Mouse (Mus musculus) 416B (cell line): ENCODE data around the gene Gm9821.
A peak's percentile ranks its signal among the peaks of the same experiment; 100 is the strongest.

Experiments used
- DNase-seq: peaks from one replicate; pipeline ENCODE4 v3.0.0; 2011; ENCODE audit warnings: low read depth

The Gm9821 gene

DNA sequence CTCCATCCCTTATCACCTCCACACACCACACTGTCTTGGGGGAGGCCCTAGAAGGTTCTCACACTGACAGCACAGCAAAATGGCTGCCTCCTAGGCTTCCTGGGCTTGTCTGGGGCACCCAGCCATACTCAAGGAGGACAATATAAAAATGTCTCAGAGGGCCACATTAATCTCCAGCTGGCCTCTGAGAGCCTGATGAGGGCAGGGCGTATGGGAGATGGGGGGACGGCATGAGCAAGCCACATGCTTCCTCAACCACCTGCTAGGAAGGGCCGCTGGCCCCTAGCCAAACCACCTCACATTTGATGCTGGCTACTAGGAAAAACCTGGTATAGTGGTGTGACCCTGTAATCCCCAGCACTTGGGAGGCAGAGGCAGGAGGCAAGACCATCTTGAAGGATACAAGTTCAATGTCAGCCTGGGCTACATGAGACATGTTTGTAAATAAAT lies 3.3 kb downstream of the Gm9821 start:
- DNase-seq, result peak; percentile 92

DNA sequence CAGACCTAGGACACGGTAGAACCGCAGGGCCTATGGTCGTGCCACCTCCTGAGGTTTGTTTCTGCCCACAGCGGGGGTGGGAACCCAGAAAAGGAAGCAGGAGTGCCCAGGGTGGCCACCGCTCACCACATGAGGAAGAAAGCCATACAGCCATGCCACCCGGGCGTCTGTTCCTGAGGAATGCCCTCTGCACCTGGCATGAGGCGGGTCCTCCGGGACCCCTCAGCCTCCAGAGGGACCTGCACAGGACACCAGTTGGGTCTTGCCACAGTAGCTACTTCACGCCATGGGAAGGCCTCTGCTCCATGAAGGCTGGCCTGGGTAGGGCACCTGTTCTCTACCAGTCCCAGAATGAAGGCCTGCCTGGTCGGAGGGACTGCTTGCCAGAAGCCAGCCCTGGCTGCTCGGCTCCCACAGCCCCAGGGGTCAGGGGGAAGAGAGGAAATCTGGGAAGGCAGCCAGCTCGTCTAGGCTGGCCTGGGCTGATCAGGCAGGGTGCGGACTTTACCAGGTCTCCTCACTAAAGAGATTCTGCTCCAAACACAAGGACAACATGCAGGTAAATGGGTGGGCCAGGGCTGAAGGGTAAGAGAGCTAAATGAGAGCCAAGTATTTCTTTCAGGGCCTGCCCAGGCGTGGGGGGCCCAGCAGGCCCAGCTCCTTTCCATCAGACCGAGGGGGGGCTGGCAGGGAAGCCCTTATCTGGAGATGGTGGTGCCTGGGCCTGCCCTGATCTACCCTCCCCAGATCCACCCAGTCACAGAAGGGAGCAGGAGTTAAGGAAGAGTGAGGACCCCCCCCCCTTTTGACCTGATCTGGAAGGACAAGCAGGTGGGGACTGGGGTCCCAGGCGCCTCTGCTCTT lies 4.1 kb downstream of the Gm9821 start:
- peak; percentile 70 for DNase-seq

DNA sequence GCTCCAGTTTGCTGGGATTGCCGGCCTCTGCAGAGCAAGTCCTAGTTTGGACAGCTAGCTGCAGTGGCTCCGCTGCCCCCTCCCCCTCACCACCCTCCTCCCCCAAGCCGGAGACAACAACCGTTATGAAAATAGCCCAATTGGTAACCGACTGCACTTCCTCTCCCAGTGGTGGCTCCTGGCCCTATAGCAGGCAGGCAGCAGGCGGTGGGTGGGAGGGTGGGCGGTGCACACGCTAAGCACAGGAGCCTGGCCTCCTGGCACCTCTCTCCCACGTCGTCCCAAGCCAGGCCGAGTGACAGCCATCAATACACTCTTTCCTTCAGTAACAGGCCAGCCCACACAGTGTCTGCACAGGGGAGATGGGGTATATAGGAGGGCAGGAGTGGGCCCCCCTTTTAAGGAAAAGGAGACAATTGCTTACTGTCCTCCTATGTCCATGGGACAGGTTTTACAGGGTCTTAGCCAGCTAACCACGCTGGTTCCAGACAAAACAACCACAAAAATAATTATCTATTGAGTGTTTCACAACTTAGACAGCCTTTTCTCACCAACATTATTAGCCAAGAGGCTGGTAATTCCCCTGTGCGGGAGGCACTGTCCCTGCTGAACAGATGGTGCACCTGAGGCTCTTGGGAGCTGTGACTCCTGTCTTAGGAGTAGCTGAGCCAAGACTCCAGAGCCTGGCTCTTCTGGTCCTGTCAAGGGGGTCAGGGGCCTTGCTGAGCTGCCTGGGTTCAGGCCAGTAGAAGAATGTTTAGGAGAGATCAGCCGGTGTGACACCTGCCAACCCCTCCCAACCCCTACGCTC lies 5.0 kb downstream of the Gm9821 start:
- DNase-seq, result peak; percentile 92

DNA sequence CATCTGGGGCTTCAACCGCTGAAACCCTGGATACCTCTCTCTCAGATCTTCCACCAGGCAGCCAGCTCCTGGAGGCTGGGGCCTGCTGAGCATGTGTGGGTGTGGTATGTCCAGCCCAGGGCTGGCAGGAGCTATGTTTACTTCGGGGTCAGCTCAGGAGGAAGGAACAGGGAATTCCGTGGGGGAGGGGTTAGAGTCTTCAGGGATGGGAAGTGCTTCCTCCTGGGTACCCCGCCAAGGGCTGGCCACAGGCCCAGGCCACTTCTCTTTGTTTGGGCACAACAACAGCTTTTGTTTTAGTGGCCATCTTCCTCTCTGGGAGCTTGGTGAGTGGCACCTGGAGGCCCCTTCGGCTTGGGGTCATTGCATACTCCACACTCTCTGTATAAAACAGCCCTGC lies 8.3 kb downstream of the Gm9821 start:
- no peak for DNase-seq

DNA sequence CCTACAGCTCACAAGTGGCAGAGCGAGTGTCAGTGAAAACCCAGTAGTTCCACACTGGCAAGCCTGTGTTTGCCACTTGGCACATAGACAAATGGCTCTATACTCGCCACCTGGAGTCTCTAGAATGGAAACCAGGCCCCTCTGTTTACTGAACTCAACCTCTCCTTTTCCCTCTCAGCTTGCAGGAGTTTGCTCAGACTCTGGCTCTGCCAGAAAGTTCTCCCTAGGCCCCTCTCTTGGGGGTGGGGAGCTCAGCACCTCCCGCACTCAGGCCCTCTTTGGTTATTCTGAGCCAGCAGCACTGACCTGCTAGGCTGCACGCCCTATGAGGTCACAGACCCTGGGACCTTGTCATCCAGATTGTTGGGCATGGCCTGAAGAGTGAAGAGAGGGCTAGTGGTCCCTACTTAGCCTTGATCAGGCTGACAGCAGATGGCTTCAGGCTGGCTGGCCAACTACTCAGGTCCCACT lies 9.7 kb downstream of the Gm9821 start:
- DNase-seq, result no peak

DNA sequence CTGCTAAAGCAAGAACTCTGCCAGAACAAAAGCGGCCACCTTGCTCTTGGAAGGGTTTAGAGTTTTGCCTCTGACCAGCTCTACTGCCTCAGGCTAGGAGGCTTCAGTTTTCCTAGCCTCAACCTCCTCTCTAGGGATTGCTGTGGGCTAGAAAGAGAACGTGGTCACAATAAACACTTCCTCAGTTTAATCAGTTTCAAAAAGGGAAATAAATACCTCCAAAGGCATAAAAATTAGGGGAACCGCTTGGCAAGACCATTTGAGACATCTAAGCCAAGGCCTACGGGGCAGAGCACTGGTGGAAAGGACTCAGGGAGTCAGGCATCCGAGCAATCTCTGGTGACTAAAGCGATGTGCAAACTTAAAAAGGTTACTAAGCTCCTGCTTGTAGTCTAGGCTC lies 10.4 kb downstream of the Gm9821 start:
- DNase-seq, result no peak

DNA sequence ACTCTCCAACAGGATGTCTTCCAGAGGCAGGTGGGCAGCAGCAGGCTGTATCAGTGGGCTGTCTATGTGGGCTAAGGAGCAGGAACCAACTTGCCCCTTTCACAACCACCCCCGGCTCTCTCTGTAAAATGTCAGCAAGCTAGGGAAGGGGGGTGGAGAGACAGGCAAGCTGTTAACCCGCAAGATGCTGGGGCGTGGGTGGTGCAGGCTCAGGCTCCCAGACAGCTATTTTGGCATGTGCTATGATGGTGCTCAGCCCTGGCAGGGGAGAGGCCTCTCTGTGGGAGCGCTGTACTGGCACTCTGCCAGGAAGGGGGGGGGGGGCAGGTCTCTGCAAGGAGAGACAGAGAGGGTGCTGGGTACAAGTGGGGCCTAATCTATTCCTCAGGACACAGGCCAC lies 11.6 kb downstream of the Gm9821 start:
- DNase-seq, result peak; percentile 49

DNA sequence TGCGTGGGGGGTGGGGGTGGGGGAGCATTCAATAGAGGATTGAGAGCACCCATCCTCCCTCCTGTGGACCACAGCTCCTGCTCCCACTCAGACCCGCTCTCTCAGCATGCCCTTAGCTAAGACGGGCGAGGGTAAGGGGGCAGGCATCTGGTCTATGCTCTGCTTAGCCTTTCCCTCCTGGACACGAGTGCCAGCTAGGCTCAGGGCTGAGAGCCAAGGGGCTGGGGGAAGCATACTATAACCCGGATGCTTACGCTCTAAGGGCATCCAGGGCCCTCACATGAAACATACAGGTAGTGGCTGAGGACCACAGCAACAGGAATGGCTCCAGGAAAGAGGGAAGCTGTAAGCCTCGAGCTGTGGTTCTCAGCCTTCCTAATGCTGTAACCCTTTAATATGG lies 12.5 kb downstream of the Gm9821 start:
- no peak for DNase-seq

DNA sequence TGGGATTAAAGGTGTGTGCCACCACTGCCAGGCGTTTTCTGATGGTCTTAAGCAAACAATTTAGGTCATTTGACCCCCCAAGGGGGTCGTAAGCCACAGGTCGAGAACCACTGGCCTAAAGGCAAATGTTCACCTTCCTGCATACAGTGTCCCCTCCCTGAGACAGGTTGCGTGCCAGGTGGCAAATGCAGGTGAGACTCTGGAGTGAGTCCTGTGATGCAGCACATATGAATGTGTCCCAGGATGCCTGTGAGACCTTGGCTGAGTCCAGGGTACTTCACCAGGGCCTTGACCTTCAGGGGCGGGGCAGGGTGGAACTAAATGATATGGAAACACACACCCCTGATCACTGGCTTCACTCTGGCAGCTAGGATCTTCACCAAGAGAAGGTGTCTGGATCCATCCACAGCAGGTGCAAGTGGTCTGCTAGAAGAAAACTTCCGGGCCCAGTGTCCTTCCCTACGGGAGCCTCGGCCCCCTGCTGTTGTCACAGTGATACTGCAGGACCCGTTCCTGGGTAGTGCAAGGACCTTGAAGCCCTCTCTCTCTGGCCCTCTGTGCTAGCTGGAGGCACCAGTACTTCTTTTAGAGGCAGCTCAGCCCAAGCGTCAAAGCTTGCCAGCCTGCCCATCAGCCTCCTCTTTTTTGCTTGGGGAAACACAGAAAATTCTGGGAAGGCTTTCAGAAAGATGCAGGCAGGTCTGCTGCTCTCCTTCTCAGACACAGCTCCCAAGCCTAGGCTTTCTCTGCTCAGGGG lies 13.4 kb downstream of the Gm9821 start:
- peak; percentile 51 for DNase-seq

DNA sequence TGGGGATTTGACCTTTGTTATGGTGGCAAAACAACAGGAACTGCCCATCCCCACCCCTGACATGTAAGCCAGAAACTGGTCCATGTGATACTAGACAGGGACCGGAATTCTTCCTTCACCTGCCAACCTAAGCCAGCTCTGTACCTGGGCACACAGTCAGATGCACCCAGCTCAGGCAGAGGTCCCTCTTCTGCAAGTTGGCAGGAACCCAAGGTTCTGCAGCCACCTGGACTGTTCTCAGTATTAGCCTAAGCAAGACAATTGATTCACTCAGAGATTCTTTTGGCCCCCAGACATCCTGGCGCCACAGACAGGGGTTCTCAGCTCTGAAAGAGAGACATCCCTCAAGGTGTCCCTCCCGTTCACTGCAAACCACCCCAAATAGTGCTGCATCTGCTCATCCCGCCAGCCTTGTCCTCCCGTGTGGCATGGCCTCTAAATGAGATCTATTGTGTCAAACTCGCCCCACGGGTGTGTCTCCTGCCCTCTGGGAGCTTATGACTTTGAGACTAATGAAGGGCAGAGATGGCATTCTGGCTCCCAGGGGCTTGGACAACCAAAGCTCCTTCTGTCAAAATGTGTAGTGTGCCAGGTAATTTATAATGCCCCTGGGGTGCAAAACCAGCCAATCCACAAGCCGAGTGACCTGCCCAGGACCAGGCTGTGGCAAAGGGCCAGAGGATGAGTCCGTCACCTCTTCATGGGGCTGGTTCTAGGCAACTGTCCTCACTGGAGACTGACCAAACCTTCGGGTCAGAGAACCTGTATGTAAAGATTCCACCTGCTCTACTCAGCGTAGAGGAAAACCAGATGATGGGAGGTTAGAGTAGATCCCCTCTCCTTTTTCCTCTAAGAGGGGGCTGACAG lies 14.3 kb downstream of the Gm9821 start:
- DNase-seq, result no peak

DNA sequence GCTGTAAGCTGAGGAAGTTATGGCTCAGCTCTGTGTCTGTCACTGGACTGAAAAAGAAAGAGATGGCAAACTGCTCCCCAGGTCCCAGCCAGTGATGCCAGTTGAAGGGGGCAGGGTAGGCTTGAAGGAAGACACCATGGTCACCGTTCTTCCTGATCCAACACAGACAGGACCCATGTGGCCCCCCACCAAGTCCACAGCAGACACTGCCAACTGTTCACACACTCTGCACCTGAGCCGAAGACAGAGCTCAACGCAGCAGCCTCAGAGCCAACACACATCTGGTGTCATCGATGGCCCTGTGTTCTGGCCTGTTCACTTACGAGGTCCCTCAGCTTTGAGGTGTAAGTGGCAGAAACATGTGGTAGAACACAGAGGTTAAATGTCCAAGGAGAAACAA lies 15.0 kb downstream of the Gm9821 start:
- no peak for DNase-seq

DNA sequence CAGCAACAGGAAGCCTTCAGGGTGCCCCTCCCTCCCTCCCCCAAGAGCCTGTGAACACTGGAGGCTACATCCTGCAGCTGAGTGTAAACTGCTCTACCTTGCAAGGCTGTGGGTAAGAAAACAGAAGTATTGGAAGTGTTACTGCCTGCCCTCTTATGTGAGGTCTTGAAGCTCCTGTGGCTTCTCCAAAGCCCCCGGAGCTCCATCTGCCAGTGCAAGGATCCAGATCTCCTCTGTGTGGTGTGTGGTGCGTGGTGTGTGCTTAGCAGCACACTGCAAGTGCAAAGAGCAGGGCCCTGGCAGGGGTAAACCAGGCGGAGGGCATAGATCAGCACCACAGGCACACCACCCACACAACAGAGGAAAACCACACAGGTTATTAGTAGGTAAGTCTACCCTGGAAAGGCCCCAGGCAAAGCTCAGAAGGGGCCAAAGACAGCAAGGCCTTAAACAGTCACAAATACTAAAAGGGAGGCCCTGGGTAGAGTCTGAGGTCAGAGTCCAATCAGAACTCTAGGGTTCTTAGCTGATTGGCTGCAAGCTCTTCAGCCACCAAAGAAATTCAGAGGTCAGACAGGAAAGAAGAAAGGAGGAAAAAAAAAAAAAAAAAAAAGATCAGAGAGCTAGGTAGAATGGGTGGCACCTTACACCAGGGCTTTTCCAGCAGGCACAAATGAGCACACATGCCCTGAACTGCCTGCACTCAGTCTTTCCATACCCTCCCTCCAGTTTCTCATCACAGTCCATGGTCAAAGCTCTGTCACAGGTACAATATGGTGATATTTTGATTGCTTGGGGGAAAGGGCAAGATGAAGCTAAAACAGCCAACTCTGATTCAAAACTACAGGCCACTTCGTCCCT lies 16.6 kb downstream of the Gm9821 start:
- DNase-seq, result peak; percentile 61

DNA sequence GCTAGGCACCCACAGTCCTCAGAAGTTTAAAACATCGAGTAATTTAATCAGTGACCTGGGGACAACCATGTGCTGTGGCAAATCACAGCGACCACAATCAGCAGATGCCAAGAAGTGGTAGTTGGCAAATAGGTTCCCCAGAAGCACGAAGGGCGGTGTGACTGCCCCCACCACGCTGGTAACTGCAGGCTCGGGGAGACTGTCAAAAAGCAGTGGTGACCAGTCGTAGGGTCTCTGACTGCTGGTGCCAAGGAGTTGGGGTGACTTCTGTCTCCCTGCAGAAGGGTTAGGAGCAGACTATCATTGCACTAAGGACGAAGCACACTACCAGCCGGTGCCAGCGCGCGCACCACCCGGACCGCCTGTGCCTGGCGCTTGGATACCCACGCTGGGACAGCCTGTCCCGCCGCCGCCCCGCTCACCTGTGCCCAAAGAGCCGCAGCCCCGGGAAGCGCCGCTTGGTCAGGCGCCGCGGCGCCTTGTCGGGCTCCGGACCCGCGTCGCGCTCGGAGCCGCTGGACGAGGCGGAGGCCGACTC lies 17.4 kb downstream of the Gm9821 start:
- DNase-seq, result peak; percentile 40

DNA sequence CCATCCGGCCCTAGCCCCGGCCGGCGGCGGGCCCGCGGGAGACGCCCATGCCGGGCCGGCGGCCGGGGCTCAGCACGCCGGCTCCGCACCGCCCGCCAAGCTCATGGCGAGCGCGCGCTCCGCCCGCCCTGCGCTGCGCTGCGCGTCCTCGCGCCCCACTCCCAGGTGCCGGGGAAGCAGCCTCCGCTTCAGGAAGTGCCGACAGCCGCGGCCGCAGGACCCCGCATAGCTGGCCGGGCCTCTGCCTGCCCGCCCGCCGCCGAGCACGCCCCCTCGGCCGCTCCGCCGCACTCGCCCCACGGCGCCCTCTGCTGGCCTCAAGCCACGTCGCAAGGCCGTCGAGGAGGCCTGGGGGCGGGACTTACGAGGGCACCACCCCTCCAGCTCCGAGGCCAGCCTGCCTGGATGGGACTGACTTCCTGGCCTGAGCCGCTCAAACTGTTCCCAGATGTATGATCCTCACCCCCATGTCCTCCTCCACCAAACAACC lies 18.0 kb downstream of the Gm9821 start:
- peak; percentile 90 for DNase-seq

DNA sequence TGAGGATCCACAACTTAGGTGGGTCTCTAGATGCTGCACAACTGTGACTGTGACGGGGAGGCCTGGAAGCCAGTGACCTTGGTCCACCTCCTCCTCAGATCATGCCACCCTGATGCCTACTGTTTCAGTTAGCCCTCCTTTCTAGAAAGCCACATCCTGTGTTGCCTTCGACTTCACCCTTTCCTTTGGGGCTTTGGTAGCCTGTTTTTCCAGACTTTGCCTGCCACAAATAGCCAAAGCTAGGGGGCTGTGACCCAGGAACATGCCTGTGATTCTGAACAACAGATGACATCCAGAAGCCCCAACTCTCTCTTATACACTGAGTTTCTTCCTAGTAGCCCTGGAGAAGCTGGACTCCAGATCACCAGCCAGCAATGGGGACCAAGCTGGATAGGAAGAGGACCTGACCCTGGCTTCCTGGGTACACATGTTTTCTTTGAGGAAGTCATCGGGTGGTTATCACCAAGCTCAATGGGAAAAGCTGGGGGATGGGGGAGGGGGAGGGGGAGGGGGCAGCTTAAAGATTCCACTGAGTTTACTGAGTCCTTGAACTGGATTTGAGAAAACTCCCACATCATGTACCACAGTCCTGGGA lies 19.2 kb downstream of the Gm9821 start:
- peak; percentile 73 for DNase-seq

DNA sequence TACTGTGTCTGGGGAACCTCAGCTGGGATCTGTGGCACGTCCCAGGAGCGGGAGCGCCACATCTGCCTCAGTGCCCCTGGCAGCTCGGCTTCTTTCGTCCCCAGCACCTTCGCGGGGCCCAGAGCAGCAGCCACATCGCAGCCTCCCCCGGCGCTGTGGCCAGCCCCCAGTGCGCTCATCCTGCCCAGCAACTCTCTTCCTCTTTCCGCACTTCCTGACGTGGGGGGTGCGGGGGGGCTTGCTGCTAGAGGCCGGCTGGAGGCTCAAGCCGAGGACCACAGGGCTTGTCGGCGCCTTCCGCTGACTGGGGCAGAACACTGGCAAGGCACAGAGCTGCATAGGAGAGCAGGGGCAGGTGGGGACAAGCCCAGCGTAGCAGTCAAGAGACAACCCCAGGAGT lies 19.9 kb downstream of the Gm9821 start:
- DNase-seq, result peak; percentile 91

DNA sequence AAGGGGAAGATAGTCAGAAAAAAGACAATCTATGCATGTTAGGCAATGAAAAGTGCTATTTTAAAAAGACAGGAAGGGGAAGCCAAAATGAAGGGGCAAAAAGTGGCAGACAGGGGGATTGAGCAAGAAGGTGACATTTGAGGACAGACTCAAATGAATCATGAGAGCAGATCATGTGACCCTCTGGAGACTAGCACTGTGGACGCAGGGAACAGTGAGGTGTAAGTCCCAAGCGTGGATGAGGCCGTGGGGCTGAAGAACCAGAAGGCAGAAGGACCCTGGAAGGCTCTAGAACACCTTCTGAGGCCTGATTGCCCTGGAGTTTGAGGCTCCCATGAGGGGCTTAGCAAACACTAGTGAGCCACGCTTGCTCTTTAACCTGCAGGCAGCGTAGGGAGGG lies 20.9 kb downstream of the Gm9821 start:
- peak; percentile 88 for DNase-seq

DNA sequence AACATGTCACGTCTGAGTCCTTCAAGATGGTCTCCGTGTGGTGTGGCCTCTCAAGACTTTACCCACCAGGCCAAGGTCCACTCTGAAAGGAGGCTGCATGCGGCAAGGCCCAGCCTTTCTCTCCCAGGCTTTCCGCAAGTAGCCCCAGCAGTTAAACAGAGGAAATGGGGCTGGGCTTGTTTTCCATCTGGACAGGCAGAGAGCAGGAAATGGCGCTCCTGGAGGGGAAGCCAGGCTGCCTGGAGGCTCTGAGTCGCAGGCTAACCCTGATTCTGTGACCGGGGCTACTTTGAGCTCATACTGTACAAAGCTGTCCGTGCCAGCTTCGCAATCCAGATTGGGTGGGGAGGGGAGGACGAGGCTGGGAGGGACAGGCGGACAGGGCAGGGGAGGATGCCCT lies 22.5 kb downstream of the Gm9821 start:
- DNase-seq, result no peak
